Mouse (Mus musculus): Measurements from ENCODE around the gene Rmnd5a. TPM values are rescaled to one million over a fixed set of nuclear protein-coding genes. Genes with fewer than 3 reads are reported as not detected.
"Not testable (repeated sequence)": the region's sequence is repeated elsewhere in the genome, so short reads cannot be mapped to it uniquely, and the experiment has no call there.

Gene Rmnd5a
- 311 and 342 TPM in 2 replicates for polyA plus RNA-seq (2015; fragmentation: Nextera tagmentation; extraction: Ambion mirVana)

- peak; percentile 99 for DNase-seq (ENCODE audit: low spot score)
Observed at GRCm38 (mm10) chr6:71440492-71441250, at the start of gene Rmnd5a. Gene Rmnd5a (minus strand): TSS chr6:71440637.

- no peak for DNase-seq (ENCODE audit: low spot score)
Observed at GRCm38 (mm10) chr6:71487966-71488365, 47.5 kb upstream of the Rmnd5a start.

GRCm38 (mm10) chr6:71486867-71487266, 46.4 kb upstream of the Rmnd5a start:
- no peak for DNase-seq (ENCODE audit: low spot score)

GRCm38 (mm10) chr6:71486226-71486625, 45.8 kb upstream of the Rmnd5a start:
- DNase-seq (ENCODE audit: low spot score) = no peak

GRCm38 (mm10) chr6:71485246-71485645, 44.8 kb upstream of the Rmnd5a start:
- DNase-seq (ENCODE audit: low spot score) = no peak

- no peak for DNase-seq (ENCODE audit: low spot score)
Observed at GRCm38 (mm10) chr6:71481136-71481535, 40.7 kb upstream of the Rmnd5a start.

GRCm38 (mm10) chr6:71480136-71480535, 39.7 kb upstream of the Rmnd5a start:
- DNase-seq (ENCODE audit: low spot score) = no peak

GRCm38 (mm10) chr6:71479588-71479987, 39.2 kb upstream of the Rmnd5a start:
- not testable (repeated sequence) for DNase-seq (ENCODE audit: low spot score)

- DNase-seq (ENCODE audit: low spot score) = not testable (repeated sequence)
Observed at GRCm38 (mm10) chr6:71478816-71479568, 38.6 kb upstream of the Rmnd5a start.

- DNase-seq (ENCODE audit: low spot score) = no peak
Observed at GRCm38 (mm10) chr6:71476783-71477182, 36.3 kb upstream of the Rmnd5a start.

GRCm38 (mm10) chr6:71475604-71476003, 35.2 kb upstream of the Rmnd5a start:
- no peak for DNase-seq (ENCODE audit: low spot score)

GRCm38 (mm10) chr6:71472786-71473185, 32.3 kb upstream of the Rmnd5a start:
- DNase-seq (ENCODE audit: low spot score) = no peak

GRCm38 (mm10) chr6:71471830-71472520, 31.5 kb upstream of the Rmnd5a start:
- DNase-seq (ENCODE audit: low spot score) = no peak

- no peak for DNase-seq (ENCODE audit: low spot score)
Observed at GRCm38 (mm10) chr6:71469291-71469690, 28.9 kb upstream of the Rmnd5a start.

GRCm38 (mm10) chr6:71467766-71468165, 27.3 kb upstream of the Rmnd5a start:
- no peak for DNase-seq (ENCODE audit: low spot score)

- DNase-seq (ENCODE audit: low spot score) = no peak
Observed at GRCm38 (mm10) chr6:71465146-71465545, 24.7 kb upstream of the Rmnd5a start.

- DNase-seq (ENCODE audit: low spot score) = no peak
Observed at GRCm38 (mm10) chr6:71457956-71458608, 17.6 kb upstream of the Rmnd5a start.

- not testable (repeated sequence) for DNase-seq (ENCODE audit: low spot score)
Observed at GRCm38 (mm10) chr6:71453983-71454739, 13.7 kb upstream of the Rmnd5a start.

- no peak for DNase-seq (ENCODE audit: low spot score)
Observed at GRCm38 (mm10) chr6:71452792-71453191, 12.4 kb upstream of the Rmnd5a start.

GRCm38 (mm10) chr6:71445560-71445959, 5.1 kb upstream of the Rmnd5a start:
- no peak for DNase-seq (ENCODE audit: low spot score)

- no peak for DNase-seq (ENCODE audit: low spot score)
Observed at GRCm38 (mm10) chr6:71444756-71445155, 4.3 kb upstream of the Rmnd5a start.

Data from thymus, postnatal 0 days (tissue).